Mouse (Mus musculus) ES-E14 (cell line): ENCODE data around the gene Ghr. TPM values are rescaled to one million over a fixed set of nuclear protein-coding genes. Genes with fewer than 3 reads are reported as not detected.

Experiments
- DNase-seq: peaks from one replicate; pipeline ENCODE4 v3.0.0-alpha.2; 2013; ENCODE audit warnings: low read depth, low spot score
- H3K27ac ChIP-seq: 2 replicates; pipeline ENCODE4 v1.5.1; 2012; ENCODE audit warnings: low read depth, mild to moderate bottlenecking, low read length, moderate library complexity, mixed read lengths; ENCODE audit not compliant: poor library complexity, insufficient read depth, severe bottlenecking
- H3K36me3 ChIP-seq: 2 replicates; pipeline ENCODE4 v1.6.1; 2012; ENCODE audit warnings: mild to moderate bottlenecking, low read length, moderate library complexity, mixed read lengths; ENCODE audit not compliant: control insufficient read depth, poor library complexity, insufficient read depth, severe bottlenecking
- H3K4me1 ChIP-seq, 2 experiments: fragments of 150-350 bp in 1 of 2; sonication (generic) in 1 of 2; 2 replicates each; pipeline ENCODE4 v1.6.1; 2012; ENCODE audit warnings: low read length in 2 of 2, mild to moderate bottlenecking in 1 of 2, mixed read lengths in 1 of 2; ENCODE audit not compliant: control insufficient read depth in 2 of 2, insufficient read depth in 2 of 2, poor library complexity in 1 of 2
- H3K4me3 ChIP-seq, 2 experiments: fragments of 150-350 bp in 1 of 2; sonication (generic) in 1 of 2; 2 replicates each; pipeline ENCODE4 v1.5.1; 2012; ENCODE audit warnings: low read length in 2 of 2, low read depth in 1 of 2, mild to moderate bottlenecking in 1 of 2, mixed read lengths in 1 of 2; ENCODE audit not compliant: insufficient read depth in 1 of 2, poor library complexity in 1 of 2, severe bottlenecking in 1 of 2
- H3K9ac ChIP-seq: 2 replicates; pipeline ENCODE4 v1.6.1; 2012; ENCODE audit warnings: low read depth, mild to moderate bottlenecking, low read length, mixed read lengths; ENCODE audit not compliant: poor library complexity, insufficient read depth, severe bottlenecking
- H3K9me3 ChIP-seq: fragments of 150-350 bp; sonication (generic); 2 replicates; pipeline ENCODE4 v1.6.1; 2012; ENCODE audit warnings: low read depth, mild to moderate bottlenecking, low read length; ENCODE audit not compliant: control insufficient read depth, insufficient read depth
- CHD2 ChIP-seq: IDR thresholded peaks from 2 replicates; pipeline ENCODE4 v1.6.1; 2014; ENCODE audit warnings: mild to moderate bottlenecking, low read depth, low read length, inconsistent platforms
- HCFC1 ChIP-seq: IDR thresholded peaks from 2 replicates; pipeline ENCODE4 v1.6.1; 2012; ENCODE audit warnings: low read length, inconsistent platforms, borderline replicate concordance; ENCODE audit not compliant: insufficient read depth
- MAFK ChIP-seq: IDR thresholded peaks from 2 replicates; pipeline ENCODE4 v1.6.1; 2014; ENCODE audit warnings: mild to moderate bottlenecking, low read depth, low read length, inconsistent platforms; ENCODE audit not compliant: insufficient read depth
- ZC3H11A ChIP-seq: IDR thresholded peaks from 2 replicates; pipeline ENCODE4 v1.6.1; 2012; ENCODE audit warnings: low read depth, mild to moderate bottlenecking, inconsistent platforms, low read length, borderline replicate concordance
- ZNF384 ChIP-seq: IDR thresholded peaks from 2 replicates; pipeline ENCODE4 v1.6.1; 2012; ENCODE audit warnings: low read depth, low read length, inconsistent platforms
- in situ Hi-C, 2 experiments: fragments of 600-800 bp; cut with MboI; formaldehyde crosslinking; loops; one replicate each; pipeline ENCODE4 v1.15.1; 2025; ENCODE audit warnings: low sequenced_read_pairs in 2 of 2, inconsistent platforms in 1 of 2; ENCODE audit not compliant: unreplicated experiment in 2 of 2
- total RNA-seq: library from RNA; depleted of rRNA; stranded (reverse); fragments of 300-350 nt; gene quantifications from 2 replicates; pipeline ENCODE4 v1.2.3, GENCODE M21; 2012

Gene Ghr
- total RNA-seq, 1 experiment, result 7.5 TPM

GRCm38 (mm10) chr15:3309856-3310255, 273.4 kb downstream of the Ghr start:
- no peaks in the 10 kb centered on the region for H3K4me1 ChIP-seq
- in situ Hi-C loops, result no loop called here
- H3K27ac ChIP-seq, result no peak overlapping the region
- H3K9ac ChIP-seq, result no peak overlapping the region
- no peak overlapping the region for H3K4me3 ChIP-seq
- DNase-seq, result no peak
- H3K9me3 ChIP-seq, result no peaks in the 10 kb centered on the region
- no peaks in the 10 kb centered on the region for H3K36me3 ChIP-seq
- TF ChIP-seq MAFK, result no peak
- TF ChIP-seq CHD2, result no peak
- no peak for TF ChIP-seq ZC3H11A
- TF ChIP-seq HCFC1, result no peak
- TF ChIP-seq ZNF384, result no peak

GRCm38 (mm10) chr15:3303426-3303825, 279.9 kb downstream of the Ghr start, which contains the start of gene Ccdc152:
TSS of gene Ccdc152 (minus strand) at chr15:3303526.
- no peak for TF ChIP-seq CHD2
- no peak for TF ChIP-seq MAFK
- no peak for TF ChIP-seq ZNF384
- DNase-seq, result no peak
- Histone ChIP-seq H3K27ac (no peak within 1 kb of the TSS), H3K9ac (no peak within 1 kb of the TSS), H3K36me3 (no peaks in the 10 kb centered on the region), H3K4me1 (no peaks in the 10 kb centered on the region), H3K9me3 (no peaks in the 10 kb centered on the region), H3K4me3 (peak within 1 kb of the TSS in 1 of 2 experiments; percentile 46; a peak in 2 of 4 replicates)
- in situ Hi-C loops, result no loop called here

DNA sequence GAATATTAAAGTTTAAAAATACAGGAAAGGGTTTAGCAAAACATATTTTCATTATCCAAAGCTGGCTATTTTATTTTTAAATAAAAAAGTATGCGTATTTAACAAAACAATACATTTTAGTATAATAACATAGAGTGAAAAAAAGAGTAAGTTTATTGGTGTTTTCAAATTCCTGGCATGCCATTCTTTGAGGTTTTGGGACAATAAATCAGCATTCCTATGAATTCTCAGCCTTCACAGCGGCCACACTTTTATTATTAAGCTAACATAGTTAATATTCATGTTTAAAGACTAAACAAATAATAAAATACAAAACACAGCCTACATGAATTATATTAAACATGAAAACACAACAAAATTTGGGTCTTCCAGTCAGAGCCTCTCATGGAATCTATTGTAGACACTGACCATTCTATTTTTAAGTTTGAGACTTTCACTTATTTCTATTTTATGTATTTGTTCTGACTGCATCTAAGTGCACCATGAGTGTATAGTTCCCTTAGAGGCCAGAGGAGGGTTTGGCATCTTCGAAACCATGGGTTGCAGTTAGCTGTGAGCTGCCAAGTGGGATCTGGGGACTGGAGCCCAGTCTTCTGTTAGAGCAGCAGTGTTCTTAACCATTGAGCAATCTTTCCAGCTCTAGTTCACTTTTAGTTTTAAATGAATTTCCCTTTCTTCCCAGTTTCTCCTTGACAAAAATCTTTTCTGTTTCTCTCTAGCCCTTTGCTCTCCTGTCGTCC, 282.8 kb downstream of the Ghr start:
- H3K9me3 ChIP-seq, result no peaks in the 10 kb centered on the region
- H3K9ac ChIP-seq, result no peak overlapping the region
- no peak overlapping the region for H3K27ac ChIP-seq
- H3K36me3 ChIP-seq, result no peaks in the 10 kb centered on the region
- no peak for DNase-seq
- in situ Hi-C loops, result no loop called here
- no peak overlapping the region for H3K4me3 ChIP-seq
- no peaks in the 10 kb centered on the region for H3K4me1 ChIP-seq
- TF ChIP-seq CHD2 (no peak), ZC3H11A (no peak), ZNF384 (no peak), HCFC1 (no peak), MAFK (no peak)

DNA sequence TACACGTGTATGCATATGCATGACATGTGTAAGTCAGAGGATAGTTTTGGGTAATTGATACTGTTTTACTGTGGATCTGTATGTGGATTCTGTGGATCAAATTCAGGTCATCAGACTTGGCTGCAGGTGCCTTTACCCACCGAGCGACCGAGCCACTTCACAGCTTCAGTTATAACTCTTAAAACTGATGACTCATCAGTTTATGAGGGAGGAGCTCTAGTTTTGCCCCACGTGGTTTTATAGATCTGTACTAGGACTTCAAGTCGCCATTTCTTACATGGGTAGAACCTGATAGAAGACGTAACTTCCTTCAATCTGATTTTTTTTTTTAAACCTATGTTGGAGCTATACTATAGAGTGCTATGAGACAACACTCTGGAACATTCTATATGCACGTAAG, 285.7 kb downstream of the Ghr start:
- H3K27ac ChIP-seq, result no peak overlapping the region
- H3K9ac ChIP-seq, result no peak overlapping the region
- in situ Hi-C loops, result no loop called here
- TF ChIP-seq ZNF384 (no peak), MAFK (peak; percentile 87)
- H3K4me3 ChIP-seq, result no peak overlapping the region
- no peaks in the 10 kb centered on the region for H3K36me3 ChIP-seq
- H3K9me3 ChIP-seq, result no peaks in the 10 kb centered on the region
- H3K4me1 ChIP-seq, result no peaks in the 10 kb centered on the region
- no peak for DNase-seq

GRCm38 (mm10) chr15:3295986-3296385, 287.3 kb downstream of the Ghr start:
- DNase-seq, result no peak

More at GRCm38 (mm10) chr15:3295986-3296385, 287.3 kb downstream of the Ghr start:
- no peak overlapping the region for H3K4me3 ChIP-seq
- no peaks in the 10 kb centered on the region for H3K36me3 ChIP-seq
- no peaks in the 10 kb centered on the region for H3K4me1 ChIP-seq
- in situ Hi-C loops, result no loop called here
- no peak overlapping the region for H3K9ac ChIP-seq
- TF ChIP-seq CHD2 (no peak), MAFK (no peak), ZNF384 (no peak)
- H3K9me3 ChIP-seq, result no peaks in the 10 kb centered on the region
- H3K27ac ChIP-seq, result no peak overlapping the region
